Mouse (Mus musculus) heart, embryonic 12.5 days (tissue): ENCODE measurements at regions not wholly inside any gene's neighbourhood (a gene's known extent, or its start where the extent isn't known, plus 50 kb on each side); places are given as distances from the start of the nearest gene placed in this dataset.
"Not testable (repeated sequence)": the region's sequence is repeated elsewhere in the genome, so short reads cannot be mapped to it uniquely, and the experiment has no call there.

Source experiments
- ATAC-seq: fragments of 200-750 bp; cut with Nextera tagmentation; 2 replicates; pipeline ENCODE4 v1.8.0; 2017; ENCODE audit warnings: moderate TSS enrichment, moderate library complexity; ENCODE audit not compliant: insufficient number of reproducible peaks, low FRiP score
- H3K27ac ChIP-seq: fragments of 300-500 bp; sonication (generic); 2 replicates; pipeline ENCODE4 v1.5.1; 2016; ENCODE audit warnings: mild to moderate bottlenecking, moderate library complexity; ENCODE audit not compliant: poor library complexity, severe bottlenecking
- H3K27me3 ChIP-seq: fragments of 300-500 bp; sonication (generic); replicated peaks from 2 replicates; pipeline ENCODE4 v1.6.1; 2016; ENCODE audit warnings: mild to moderate bottlenecking, moderate library complexity
- H3K36me3 ChIP-seq: fragments of 300-500 bp; sonication (generic); 2 replicates; pipeline ENCODE4 v1.6.1; 2016; ENCODE audit warnings: mild to moderate bottlenecking, moderate library complexity
- H3K4me1 ChIP-seq: fragments of 300-500 bp; sonication (generic); replicated peaks from 2 replicates; pipeline ENCODE4 v1.6.1; 2016; ENCODE audit warnings: mild to moderate bottlenecking
- H3K4me2 ChIP-seq: fragments of 300-500 bp; sonication (generic); 2 replicates; pipeline ENCODE4 v1.6.1; 2016; ENCODE audit warnings: mild to moderate bottlenecking, moderate library complexity
- H3K4me3 ChIP-seq: fragments of 300-500 bp; sonication (generic); 2 replicates; pipeline ENCODE4 v1.5.1; 2016; ENCODE audit warnings: mild to moderate bottlenecking
- H3K9ac ChIP-seq: fragments of 300-500 bp; sonication (generic); 2 replicates; pipeline ENCODE4 v1.6.1; 2016; ENCODE audit warnings: mild to moderate bottlenecking, moderate library complexity
- H3K9me3 ChIP-seq: fragments of 300-500 bp; sonication (generic); replicated peaks from 2 replicates; pipeline ENCODE4 v1.6.1; 2016; ENCODE audit warnings: mild to moderate bottlenecking, moderate library complexity
- WGBS: fragments of 180-500 bp; shearing (Covaris S2); methylation state at CpG from one replicate; pipeline ENCODE4 v1.1.7; 2016; 5-methylcytosine and 5-hydroxymethylcytosine counted together

GRCm38 (mm10) chr1:165017793-165018192, 82.5 kb upstream of the Xcl1 start:
- Histone ChIP-seq H3K9me3 (no peaks in the 10 kb centered on the region), H3K4me2 (no peak overlapping the region), H3K4me1 (peaks cover 31% of the 10 kb centered on the region), H3K27me3 (no peaks in the 10 kb centered on the region), H3K9ac (no peak overlapping the region), H3K4me3 (no peak overlapping the region), H3K36me3 (no peaks in the 10 kb centered on the region), H3K27ac (no peak overlapping the region)
- 85% methylated on average over 6 of the region's 6 CpGs for WGBS
- ATAC-seq = no peak

GRCm38 (mm10) chr1:165014328-165014727, 79.0 kb upstream of the Xcl1 start:
- Histone ChIP-seq H3K27ac (no peak overlapping the region), H3K27me3 (no peaks in the 10 kb centered on the region), H3K36me3 (no peaks in the 10 kb centered on the region), H3K9me3 (no peaks in the 10 kb centered on the region), H3K4me1 (peaks cover 22% of the 10 kb centered on the region), H3K9ac (no peak overlapping the region), H3K4me3 (no peak overlapping the region), H3K4me2 (no peak overlapping the region)
- 63% methylated on average over 1 of the region's 1 CpGs for WGBS
- no peak for ATAC-seq

- H3K27me3 ChIP-seq = no peaks in the 10 kb centered on the region
- H3K36me3 ChIP-seq = no peaks in the 10 kb centered on the region
- H3K27ac ChIP-seq = no peak overlapping the region
- H3K4me3 ChIP-seq = no peak overlapping the region
- no peak overlapping the region for H3K9ac ChIP-seq
- H3K4me2 ChIP-seq = no peak overlapping the region
- no peak for ATAC-seq
- no peaks in the 10 kb centered on the region for H3K9me3 ChIP-seq
- 56% methylated on average over 2 of the region's 2 CpGs for WGBS
- peaks cover 15% of the 10 kb centered on the region for H3K4me1 ChIP-seq
These were observed 78.1 kb upstream of the Xcl1 start for GRCm38 (mm10) chr1:165013428-165013827.

- Histone ChIP-seq H3K9me3 (no peaks in the 10 kb centered on the region), H3K4me3 (no peak overlapping the region), H3K9ac (no peak overlapping the region), H3K36me3 (no peaks in the 10 kb centered on the region), H3K4me1 (peaks cover 15% of the 10 kb centered on the region), H3K27ac (0 out of 2 replicates have a peak overlapping the region, but pooled peaks have one; percentile 68), H3K27me3 (no peaks in the 10 kb centered on the region), H3K4me2 (no peak overlapping the region)
- ATAC-seq = peak; percentile 77
- 19% methylated on average over 3 of the region's 3 CpGs for WGBS
These were observed 77.0 kb upstream of the Xcl1 start for GRCm38 (mm10) chr1:165012376-165012775.

DNA sequence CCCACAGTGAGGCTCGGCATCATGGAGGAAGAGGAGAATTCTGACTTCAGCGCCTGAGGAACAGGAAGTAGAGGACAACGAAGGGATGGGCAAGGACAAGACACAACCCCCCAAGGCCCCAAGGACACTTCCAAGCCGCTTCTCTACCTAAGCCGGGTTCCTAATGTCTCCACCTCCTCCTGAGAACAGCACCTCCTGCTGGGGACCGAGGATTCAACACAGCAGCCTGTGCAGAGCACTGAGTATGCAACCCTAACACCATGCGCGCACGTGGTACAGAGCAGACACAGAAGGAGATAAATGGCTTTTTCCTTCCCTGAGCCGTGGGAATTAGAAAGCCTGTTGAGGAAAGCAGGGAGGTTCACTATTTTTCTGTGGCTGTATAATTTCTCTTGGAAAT, 64.2 kb upstream of the Xcl1 start:
- no peak overlapping the region for H3K4me3 ChIP-seq
- no peak overlapping the region for H3K4me2 ChIP-seq
- peaks cover 14% of the 10 kb centered on the region for H3K4me1 ChIP-seq
- H3K27me3 ChIP-seq = no peaks in the 10 kb centered on the region
- 62% methylated on average over 10 of the region's 10 CpGs for WGBS
- no peaks in the 10 kb centered on the region for H3K36me3 ChIP-seq
- no peak overlapping the region for H3K27ac ChIP-seq
- H3K9ac ChIP-seq = no peak overlapping the region
- ATAC-seq = no peak
- H3K9me3 ChIP-seq = no peaks in the 10 kb centered on the region

DNA sequence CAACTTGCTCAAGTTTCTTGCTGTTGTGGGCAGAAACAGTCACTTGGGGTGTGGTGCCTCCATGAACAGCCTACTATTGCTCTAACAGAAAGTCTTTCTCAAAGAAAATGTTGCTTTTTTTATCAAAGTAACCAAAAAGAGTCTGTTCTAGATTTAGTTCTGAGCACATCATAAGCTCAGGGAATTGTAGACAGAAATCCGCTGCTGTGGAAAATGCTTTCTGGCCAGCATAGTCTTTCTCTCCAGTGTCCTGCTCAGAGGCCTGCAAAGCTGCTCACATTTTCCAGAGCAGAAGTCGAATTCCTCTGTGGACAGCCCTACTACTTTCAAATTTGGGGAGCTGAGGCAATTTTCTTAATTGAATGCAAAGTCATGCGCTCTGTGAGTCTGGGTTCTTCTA, 63.3 kb upstream of the Xcl1 start:
- Histone ChIP-seq H3K4me1 (peaks cover 22% of the 10 kb centered on the region), H3K27me3 (no peaks in the 10 kb centered on the region), H3K27ac (no peak overlapping the region), H3K9me3 (no peaks in the 10 kb centered on the region), H3K4me3 (no peak overlapping the region), H3K36me3 (no peaks in the 10 kb centered on the region), H3K9ac (no peak overlapping the region), H3K4me2 (no peak overlapping the region)
- 70% methylated on average over 3 of the region's 3 CpGs for WGBS
- no peak for ATAC-seq

DNA sequence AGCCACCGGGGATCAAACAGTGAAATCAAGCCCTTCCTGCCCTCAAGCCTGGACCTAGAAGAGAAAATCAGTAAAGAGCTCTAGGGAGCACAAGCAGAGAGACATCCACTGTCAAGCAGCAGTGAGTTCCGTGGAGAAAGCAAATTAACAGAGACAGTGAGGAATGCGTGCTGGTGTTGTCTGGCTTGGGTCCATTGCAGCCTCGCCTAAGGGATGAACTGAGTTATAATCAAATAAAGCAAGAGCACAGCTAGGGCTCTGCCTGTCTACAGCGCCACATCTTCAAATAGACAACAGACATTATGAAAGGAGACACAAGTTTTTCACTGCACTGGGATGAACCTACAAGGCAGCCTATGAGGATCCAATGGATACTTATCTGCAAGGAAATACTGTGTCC, 62.3 kb upstream of the Xcl1 start:
- Histone ChIP-seq H3K4me2 (no peak overlapping the region), H3K9ac (no peak overlapping the region), H3K9me3 (no peaks in the 10 kb centered on the region), H3K4me1 (peaks cover 32% of the 10 kb centered on the region), H3K27me3 (no peaks in the 10 kb centered on the region), H3K4me3 (no peak overlapping the region), H3K36me3 (no peaks in the 10 kb centered on the region), H3K27ac (no peak overlapping the region)
- WGBS = 48% methylated on average over 5 of the region's 5 CpGs
- no peak for ATAC-seq

DNA sequence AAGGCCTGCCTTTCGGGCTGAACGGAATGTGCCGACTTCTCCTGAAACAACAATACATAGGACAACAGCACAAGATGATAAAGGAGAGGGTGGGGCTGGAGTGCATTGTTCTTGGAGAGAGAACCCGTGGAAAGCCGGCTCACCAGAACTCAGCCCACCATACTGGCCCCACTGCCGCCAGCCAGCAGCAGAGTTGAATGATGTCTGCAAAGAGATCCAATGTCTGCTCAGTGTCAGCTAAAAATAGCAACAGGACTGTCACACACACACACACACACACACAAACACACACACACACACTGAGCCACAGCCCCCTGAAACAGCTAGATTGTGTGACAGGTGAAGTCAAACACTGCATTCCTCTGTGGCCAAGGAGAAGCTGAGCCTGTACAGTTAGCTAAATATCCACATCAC, 58.9 kb upstream of the Xcl1 start:
- 3% methylated on average over 6 of the region's 6 CpGs for WGBS
- Histone ChIP-seq H3K4me2 (peak overlapping the region; percentile 35), H3K4me3 (no peak overlapping the region), H3K9ac (no peak overlapping the region), H3K27ac (peak overlapping the region; percentile 66), H3K27me3 (no peaks in the 10 kb centered on the region), H3K9me3 (no peaks in the 10 kb centered on the region), H3K36me3 (no peaks in the 10 kb centered on the region), H3K4me1 (peaks cover 40% of the 10 kb centered on the region)
- ATAC-seq = peak; percentile 76; the same call in 1 of the 2 replicates

- ATAC-seq = peak; percentile 62
- H3K9me3 ChIP-seq = not testable (repeated sequence)
- H3K27ac ChIP-seq = peak overlapping the region; percentile 66
These were observed 58.0 kb upstream of the Xcl1 start for GRCm38 (mm10) chr1:164993175-164993875.

GRCm38 (mm10) chr1:164988982-164989381, 53.7 kb upstream of the Xcl1 start:
- Histone ChIP-seq H3K4me1 (peaks cover 25% of the 10 kb centered on the region), H3K27ac (no peak overlapping the region), H3K4me3 (no peak overlapping the region), H3K4me2 (no peak overlapping the region), H3K9me3 (peaks cover 19% of the 10 kb centered on the region), H3K36me3 (0 out of 2 replicates have a peak, but pooled peaks cover 5% of the 10 kb centered on the region), H3K9ac (no peak overlapping the region), H3K27me3 (no peaks in the 10 kb centered on the region)
- WGBS = 77% methylated on average over 1 of the region's 1 CpGs
- no peak for ATAC-seq

More at GRCm38 (mm10) chr1:164993175-164993875, 58.0 kb upstream of the Xcl1 start:
- not testable (repeated sequence) for H3K36me3 ChIP-seq, H3K27me3 ChIP-seq, H3K4me2 ChIP-seq, H3K4me3 ChIP-seq, H3K9ac ChIP-seq
- H3K4me1 ChIP-seq = peaks cover 40% of the 10 kb centered on the region

DNA sequence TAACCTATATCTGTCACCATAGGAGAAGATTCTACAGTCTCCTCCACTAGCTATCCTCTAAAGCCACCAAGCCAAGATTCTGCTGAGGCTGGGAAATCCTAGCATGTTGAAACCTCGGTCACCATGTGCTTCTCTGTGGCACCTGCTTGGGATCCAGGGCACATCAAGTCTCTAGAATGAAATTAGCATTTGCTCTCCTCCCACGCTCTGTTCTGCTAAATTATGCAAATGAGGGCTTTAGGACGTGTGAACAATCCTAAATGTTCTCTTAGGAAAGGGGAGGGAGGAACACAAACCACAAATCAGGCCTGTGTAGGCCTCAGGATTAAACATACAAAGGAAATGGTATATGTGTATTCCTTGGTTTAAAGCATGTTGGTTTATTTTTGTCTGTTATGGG, 52.9 kb upstream of the Xcl1 start:
- H3K9me3 ChIP-seq = peaks cover 26% of the 10 kb centered on the region

DNA sequence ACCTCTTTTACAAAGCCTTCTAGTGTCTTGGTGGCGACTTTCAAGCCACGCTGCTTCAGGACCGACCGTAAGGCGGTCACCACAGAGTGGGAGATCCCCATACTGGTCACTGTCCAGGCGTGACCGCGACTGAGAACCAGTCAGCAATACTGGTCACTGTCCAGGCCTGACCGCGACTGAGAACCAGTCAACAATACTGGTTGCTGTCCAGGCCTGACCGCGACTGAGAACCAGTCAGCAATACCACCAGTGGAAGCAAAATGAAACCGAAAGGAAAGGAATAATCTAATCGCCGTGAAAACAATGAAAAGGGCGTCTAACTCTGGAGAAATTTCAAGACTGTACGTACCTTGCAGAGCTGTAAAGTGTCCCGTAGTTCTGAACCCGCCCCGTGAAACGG, 50.2 kb upstream of the Xcl1 start:
- H3K27me3 ChIP-seq, ATAC-seq: not testable (repeated sequence)
- WGBS = 93% methylated on average over 21 of the region's 21 CpGs

More for the DNA sequence above, 52.9 kb upstream of the Xcl1 start:
- Histone ChIP-seq H3K4me2 (no peak overlapping the region), H3K27ac (no peak overlapping the region), H3K27me3 (no peaks in the 10 kb centered on the region), H3K9ac (no peak overlapping the region), H3K4me1 (peaks cover 17% of the 10 kb centered on the region), H3K36me3 (0 out of 2 replicates have a peak, but pooled peaks cover 6% of the 10 kb centered on the region), H3K4me3 (no peak overlapping the region)
- no peak for ATAC-seq
- WGBS = 83% methylated on average over 3 of the region's 3 CpGs

More for the DNA sequence above, 50.2 kb upstream of the Xcl1 start:
- H3K4me3 ChIP-seq, H3K36me3 ChIP-seq, H3K9ac ChIP-seq, H3K27ac ChIP-seq, H3K4me1 ChIP-seq, H3K4me2 ChIP-seq: not testable (repeated sequence)
- H3K9me3 ChIP-seq = peaks cover 26% of the 10 kb centered on the region
